Mouse (Mus musculus): ENCODE measurements at regions not wholly inside any gene's neighbourhood (a gene's known extent, or its start where the extent isn't known, plus 50 kb on each side); places are given as distances from the start of the nearest gene placed in this dataset.

- no peak for TF ChIP-seq CTCF (IDR thresholded peaks at IDR 0.05; ENCODE audit: insufficient read depth, low read depth, low read length)
- TF ChIP-seq POLR2A (IDR thresholded peaks at IDR 0.05; ENCODE audit: insufficient read depth, low read depth, low read length) = no peak
These were observed 162.2 kb upstream of the Jmjd1c start for GRCm38 (mm10) chr10:66933689-66934088.
